Mouse (Mus musculus) G1E (cell line): ENCODE measurements around the gene Art5.

ENCODE experiments used
- CTCF ChIP-seq: IDR thresholded peaks from 2 replicates; pipeline ENCODE4 v1.5.1; 2012; ENCODE audit warnings: low read depth, low read length, inconsistent platforms, mixed read lengths
- GATA1 ChIP-seq: IDR thresholded peaks from 2 replicates; pipeline ENCODE4 v1.6.1; 2012; ENCODE audit warnings: borderline replicate concordance, low read length, inconsistent platforms, mixed read lengths
- GATA2 ChIP-seq: IDR thresholded peaks from 2 replicates; pipeline ENCODE4 v1.6.1; 2012; ENCODE audit warnings: low read depth, low read length, inconsistent platforms, borderline replicate concordance
- TAL1 ChIP-seq: conservative IDR thresholded peaks from 2 replicates; pipeline ENCODE4 v1.6.1; 2012; ENCODE audit warnings: low read depth, low read length, inconsistent platforms, mixed read lengths

- no peak for TF ChIP-seq CTCF
- TF ChIP-seq GATA1: no peak
- TF ChIP-seq TAL1: no peak
- no peak for TF ChIP-seq GATA2
Observed at GRCm38 (mm10) chr7:102113151-102113729, 4.0 kb upstream of the Art5 start.
